Mouse (Mus musculus) c-Kit-positive CD71-positive TER-119-positive erythroid progenitor cells, embryonic 14.5 days (primary cell): ENCODE measurements around the gene 5730455P16Rik.
"Not testable (repeated sequence)": the region's sequence is repeated elsewhere in the genome, so short reads cannot be mapped to it uniquely, and the experiment has no call there.

Source experiments
- DNase-seq: peaks from one replicate; pipeline ENCODE4 v3.0.0-alpha.2; 2013; ENCODE audit warnings: low spot score

5730455P16Rik gene

DNA sequence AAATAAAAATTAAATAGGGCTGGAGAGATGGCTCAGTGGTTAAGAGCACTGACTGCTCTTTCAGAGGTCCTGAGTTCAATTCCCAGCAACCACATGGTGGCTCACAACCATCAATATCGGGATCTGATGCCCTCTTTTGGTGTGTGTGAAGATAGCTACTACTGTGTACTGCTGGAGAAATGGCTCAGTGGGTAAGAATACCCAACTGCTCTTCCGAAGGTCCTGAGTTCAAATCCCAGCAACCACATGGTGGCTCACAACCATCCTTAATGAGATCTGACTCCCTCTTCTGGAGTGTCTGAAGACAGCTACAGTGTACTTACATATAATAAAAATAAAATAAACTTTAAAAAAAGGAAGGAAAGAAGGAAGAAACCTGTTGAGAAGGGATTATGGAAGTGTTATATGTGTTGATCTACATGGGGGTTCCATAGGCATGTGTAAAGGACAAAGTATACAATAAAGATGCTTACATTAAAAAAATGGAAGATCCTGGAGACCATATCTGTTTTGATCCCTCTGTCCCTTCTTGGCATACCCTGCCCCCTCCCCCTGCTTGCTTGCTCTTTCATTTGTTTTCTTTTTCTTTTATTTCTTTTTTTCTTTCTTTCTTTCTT, 726 bp upstream of the 5730455P16Rik start:
- not testable (repeated sequence) for DNase-seq

DNA sequence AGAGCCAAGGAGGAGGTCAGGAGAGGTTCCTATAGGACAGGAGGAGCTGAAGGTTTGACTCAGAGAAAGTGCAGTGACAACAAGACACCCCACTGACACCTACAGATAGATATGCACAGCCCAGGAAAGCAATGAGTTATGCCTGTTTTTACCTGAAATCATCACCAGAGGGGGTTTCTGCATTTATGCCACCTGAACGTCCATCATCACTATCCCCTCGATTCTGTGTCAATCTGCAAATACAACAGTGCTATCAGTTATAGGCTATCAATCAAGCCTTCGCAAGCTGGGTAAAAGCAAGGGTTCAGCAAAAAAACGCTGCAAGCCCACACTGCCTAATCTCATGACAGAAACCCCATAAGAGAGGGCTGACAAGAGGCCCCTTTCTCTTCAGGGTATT, 1.2 kb downstream of the 5730455P16Rik start:
- DNase-seq: no peak

DNA sequence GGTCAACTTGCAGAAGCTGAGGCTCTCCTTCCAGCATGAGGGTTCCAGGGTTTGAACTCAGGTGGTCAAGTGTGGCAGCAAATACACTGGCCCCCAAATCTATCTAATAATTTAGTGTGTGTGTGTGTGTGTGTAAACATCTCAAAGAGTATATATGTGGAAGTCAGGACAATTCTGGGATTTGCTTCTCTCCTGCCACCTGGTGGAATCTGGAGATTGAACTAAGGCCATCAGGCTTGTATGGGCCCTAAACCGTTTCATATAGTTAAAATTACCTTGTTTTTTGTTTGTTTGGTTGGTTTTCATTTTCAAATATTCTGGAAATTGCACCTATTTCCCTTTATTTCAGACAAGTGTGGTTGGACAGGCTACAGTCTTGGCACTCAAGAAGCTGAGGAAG, 8.9 kb downstream of the 5730455P16Rik start:
- DNase-seq: no peak

DNA sequence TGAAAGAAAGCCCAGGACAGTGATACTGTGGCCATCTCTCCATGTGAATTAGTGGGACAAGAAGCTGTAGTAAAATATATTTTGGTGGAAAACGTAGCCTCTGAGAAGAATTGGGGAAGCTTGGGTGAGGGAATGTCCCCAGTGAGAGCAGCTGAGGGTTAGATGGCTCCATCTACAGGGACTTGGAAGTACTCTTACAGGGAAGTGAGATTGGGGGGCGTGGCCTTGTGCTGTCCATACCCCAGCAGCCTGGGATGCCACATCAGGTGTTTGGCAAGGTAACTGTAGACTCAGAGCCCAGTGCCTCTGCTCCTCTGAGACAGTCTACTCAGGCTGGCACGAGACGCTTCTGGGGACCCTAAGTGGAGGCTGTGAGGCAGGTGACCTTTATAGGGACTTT, 23.0 kb downstream of the 5730455P16Rik start:
- DNase-seq: no peak

DNA sequence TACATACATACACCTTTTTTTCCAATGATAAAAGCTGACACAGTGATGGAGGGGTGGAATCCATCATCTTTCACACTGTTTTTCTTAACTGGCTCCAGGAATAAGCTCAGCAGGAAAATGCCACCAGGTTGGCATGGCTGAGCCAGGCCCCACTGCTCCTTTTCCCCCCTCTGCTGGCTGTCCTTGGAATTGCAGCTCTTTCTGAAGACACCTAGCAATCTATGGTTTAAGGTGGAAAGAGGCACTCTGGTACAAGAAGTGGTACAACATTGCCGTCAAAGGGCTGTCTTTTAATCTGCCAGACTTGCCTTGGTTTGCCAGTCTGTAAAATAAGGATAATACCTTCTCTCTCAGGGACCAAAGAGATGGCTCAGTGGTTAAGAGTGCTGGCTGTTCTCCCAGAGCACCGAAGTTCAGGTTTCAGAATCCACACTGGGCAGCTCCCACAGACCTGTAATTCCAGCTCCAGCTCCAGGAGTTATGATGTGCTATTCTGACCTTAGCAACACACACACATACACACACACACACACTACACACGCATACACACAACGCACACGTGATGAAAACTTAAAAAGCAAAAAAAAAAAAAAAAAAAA, 25.9 kb downstream of the 5730455P16Rik start:
- DNase-seq: peak; percentile 69

DNA sequence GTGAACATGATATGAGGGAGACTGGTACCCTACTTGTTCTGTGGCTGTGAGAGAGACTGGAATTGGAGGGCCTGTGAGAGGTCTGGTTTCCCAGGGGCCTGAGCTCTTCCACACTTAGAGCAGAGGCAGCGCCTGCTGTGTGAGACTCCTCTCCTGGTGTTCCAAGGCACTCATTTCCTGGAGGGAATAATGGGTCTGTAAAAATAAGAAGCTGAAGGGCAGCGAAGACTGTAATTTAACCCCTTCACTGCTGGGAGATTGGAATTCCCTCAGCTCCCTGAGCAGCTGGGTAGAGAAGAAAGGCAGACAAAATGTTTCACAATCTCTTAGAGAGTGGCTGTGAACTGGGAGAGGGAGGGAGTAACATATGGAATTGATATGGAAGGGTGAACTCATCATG, 35.4 kb downstream of the 5730455P16Rik start:
- DNase-seq: no peak

DNA sequence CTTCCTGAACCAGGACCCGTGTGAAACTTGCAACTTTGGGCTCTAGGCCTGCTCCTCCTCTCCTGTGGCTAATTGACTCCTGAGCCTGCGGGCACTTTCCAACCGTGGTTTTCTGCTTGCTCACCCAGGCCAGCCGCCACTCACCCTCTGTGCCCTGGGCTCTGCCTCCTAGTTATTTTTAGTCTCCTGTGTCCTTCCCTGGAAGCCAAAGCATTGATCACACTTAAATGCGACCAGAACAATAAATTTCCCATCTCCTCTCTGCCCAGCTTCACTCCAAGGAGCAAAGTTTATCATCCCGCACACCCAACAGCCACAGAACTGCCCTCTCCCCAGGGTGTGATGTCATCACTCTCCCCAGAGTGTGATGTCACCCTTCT, 41.5 kb downstream of the 5730455P16Rik start:
- DNase-seq: no peak

DNA sequence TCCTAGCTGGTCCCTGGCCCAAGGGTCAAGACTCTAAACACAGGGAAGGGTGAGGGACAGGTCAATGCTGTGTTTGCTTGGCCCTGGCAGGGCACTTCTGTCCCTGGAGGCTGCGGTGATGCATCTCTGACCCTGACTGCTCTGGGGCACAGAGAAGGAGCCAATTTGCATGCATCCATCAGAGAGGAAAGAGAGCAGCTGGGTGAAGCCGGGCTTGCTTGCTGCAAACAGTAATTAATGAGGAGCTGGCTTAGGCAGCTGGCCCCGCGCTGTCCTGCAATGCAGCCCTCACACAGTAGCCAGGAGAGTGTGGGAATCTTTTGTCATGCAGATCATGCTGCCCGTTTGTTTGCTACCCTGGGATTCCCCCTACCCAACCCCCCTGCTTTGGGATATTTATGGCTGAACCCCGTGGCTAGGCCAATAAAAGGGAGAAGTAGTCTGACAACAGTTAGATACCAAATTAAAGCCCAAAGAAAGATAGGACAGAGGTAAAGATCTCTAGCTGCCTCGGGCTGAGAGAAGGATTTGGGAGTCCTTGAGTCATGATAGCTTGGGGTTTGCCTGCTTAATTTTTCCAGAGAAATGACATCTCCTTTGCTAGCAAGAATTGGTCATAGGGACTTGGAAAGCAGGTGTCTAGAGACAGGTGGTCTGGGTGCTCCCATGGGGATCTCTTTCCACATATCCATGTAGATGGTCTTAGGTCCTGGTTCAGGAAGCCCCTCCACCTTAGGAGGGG, 42.1 kb downstream of the 5730455P16Rik start:
- no peak for DNase-seq

DNA sequence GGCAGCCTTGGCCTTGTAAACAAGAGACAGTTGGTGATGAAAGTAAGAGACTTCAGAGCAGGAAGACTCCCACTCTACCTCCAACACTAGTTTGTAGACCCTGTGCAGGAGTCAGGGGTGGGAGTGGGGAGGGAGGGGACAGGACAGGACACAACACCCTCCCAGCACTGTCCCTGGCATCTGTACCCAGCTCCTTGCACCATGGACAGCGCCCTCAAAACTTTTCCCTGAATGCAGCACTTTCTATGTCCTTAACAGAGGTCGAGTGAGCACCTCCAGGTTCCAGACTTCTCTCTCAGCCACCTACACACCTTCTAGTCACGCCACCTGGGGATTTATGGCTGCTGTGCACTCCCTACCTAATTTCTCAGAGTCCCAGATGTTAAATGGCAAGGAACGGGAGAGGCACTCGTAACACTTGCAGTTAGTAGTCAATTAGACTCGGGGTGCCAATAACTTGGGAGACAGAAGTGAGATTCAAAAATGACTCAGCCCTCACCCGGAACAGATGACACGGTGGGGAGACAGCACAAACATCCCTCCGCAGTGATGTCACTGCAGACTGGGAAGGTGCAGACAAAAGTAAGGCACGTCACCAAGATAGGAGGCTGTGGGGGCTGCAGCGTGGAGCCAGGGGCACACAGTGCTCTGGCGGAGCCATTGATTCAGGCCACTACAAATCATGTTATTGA, 45.0 kb downstream of the 5730455P16Rik start:
- DNase-seq: no peak

DNA sequence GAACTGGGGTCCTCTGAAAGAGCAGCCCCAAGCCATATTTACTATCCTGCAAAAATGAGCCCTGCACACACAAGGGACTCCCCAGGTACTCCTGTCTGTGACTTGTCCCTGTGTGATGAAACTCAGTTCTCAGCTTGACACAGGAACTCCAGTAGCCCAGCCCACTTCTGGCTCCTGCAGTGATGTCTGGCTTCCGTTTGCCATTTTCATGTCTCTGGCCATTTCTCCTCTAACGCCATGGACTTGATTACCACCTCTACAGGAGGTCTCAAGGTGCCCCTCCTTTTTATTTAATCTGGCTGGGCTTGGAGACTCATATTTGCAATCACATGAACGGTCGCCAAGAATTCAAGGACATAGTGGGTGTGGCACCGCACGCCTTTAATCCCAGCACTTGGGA, 53.2 kb downstream of the 5730455P16Rik start:
- DNase-seq: no peak

DNA sequence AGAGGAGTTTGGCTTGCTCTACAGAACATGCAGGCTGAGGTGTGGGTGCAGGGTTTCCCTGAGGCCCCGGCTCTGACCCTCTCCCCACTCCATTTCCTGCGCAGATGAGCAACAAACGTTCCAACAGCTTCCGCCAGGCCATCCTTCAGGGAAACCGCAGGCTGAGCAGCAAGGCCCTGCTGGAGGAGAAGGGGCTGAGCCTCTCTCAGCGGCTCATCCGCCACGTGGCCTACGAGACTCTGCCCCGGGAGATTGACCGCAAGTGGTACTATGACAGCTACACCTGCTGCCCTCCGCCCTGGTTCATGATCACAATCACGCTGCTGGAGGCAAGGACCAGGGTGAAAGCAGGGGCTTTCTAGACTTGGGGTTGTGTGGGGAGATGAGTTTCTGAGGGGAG, 54.6 kb downstream of the 5730455P16Rik start:
- DNase-seq: no peak

DNA sequence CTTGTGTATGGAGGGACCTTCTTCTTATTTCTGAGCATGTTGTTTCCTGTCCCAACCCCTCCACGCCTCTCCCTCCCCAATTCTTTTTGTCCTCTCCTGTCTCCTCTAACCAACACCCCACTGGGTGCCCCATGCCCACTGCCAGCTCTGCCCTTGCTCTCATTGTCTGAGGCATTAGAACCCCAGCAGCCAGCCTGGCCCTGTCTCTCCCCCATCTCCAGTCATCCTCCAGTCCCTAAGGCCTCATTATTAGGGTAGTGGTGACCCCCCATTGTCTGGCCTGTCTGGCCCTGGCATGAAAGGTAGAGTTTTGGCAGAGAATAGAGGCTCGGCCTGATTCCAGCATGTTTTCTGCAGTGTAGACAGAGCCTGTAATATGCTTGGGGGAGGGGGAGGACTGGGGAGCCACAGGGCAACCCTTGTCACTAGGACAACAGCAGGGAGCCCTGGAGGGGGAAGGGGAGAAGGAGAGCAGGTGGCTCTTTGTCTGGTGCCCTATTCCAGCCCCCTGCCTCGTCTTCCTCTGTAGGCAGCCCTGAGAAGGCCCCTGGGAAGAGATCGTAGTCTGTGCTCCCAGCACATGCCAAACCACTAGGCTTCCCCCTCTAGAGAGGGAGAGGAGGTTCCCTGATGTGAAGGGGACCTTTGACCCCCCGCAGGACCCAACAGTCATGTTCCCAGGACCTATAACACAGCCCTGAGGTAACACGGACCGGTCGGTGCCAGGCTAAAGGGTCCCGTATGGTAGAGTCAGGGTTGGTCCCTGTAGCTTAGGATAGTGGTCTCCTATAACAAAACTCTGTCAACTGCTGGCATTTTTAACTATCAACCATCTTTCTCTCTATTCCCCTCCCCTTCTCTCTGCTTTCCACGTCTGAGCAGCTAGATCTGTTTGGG, 61.8 kb downstream of the 5730455P16Rik start:
- DNase-seq: no peak

DNA sequence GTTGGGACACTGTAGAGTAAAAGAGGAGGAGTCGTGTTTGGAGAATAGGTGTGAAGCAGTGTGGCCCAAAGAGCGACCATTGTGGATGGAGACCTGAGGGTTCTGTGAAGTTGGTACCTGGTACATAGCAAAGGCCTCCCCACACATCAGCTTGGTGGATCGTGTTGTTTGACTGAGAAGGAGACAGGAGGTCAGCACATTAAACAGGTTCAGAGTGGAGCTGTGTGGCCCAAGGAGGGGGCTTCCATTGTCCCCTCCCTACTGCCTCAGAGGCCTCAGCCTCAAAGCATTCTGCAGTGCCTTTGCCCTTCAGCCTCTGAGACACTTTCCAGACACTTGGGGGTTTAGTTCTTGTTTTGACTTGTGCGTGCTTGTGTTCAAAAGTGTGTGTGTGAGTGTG, 63.9 kb downstream of the 5730455P16Rik start:
- DNase-seq: no peak

DNA sequence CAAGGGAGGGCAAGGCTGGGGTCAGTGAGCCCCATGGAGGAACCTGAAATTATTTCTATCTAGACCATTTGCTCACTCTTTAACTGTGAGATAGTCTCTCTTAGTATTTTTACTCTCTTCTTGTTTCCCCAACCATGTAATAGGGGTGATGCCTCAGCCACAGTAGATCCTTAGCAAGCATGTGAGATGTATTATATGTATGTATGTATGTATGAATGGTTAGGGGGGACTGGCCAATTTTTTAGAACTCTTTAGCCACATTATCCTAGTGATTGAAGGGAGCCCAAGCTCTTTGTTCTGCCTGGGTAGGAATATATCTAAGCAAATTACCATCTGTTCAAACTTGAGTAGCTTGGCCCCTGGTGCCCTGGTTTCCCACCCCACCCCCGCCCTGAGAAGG, 64.4 kb downstream of the 5730455P16Rik start:
- no peak for DNase-seq

DNA sequence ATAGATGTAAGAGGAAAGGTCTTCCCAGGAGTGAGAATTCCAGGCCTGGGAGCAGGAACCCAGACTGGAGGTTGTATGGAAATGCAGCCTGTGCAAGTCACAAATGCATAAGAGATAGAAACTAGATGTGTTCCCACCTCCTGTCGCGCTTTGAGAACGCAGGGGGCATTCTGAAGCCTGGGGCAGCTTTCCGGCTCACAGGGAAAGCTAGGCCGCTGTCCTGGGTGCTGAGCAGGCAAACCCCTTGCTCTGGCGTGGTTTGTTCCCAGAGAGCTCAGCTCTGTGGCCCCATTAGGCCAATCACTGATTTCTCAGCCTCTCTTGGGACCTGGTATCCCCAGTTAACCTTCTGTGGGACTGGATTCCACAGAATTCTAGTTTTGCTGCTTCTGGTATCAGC, 65.3 kb downstream of the 5730455P16Rik start:
- no peak for DNase-seq

DNA sequence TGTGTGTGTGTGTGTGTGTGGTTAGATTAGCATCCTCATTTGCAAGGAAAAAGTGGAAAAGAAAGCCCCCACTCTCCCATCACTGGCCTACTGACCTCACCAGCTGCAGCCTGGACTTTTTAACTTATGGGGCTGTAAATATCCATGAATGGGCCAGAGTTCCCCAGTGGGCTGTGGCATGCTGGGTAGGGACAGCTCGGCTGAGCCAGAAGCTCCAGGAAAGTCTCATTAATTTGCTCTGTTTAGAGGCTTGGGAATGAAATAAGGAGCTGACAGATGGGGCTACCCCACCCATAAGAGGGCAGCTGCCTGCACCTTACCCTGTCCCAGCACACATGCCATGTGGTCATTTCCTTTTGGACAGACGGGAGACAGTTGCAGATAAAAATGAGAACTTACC, 65.8 kb downstream of the 5730455P16Rik start:
- DNase-seq: no peak

DNA sequence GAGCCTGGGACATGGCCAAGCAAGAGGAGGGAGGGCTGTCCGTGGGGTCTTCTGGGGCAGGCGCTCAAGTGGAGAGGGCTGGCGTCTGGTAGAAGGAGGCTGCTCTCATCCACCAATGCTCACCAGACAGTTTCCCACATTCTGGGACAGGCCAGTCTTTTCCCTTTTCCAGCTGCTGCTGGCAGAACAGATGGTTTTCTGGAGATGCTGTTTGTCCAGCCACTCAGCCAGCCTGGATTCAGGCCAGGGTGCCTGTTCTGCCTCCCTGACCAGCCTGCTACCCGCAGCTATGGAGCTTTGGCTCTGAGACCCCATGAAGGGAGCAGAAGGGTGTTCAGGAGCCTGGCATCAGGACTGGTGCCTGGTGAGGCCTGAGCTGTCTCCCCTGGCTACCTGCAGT, 66.6 kb downstream of the 5730455P16Rik start:
- DNase-seq: no peak
